Mouse (Mus musculus) lung, adult 2 months (tissue): ENCODE measurements around the gene Tekt4.

Experiments
- CTCF ChIP-seq: fragments of 200-500 bp; IDR thresholded peaks from 2 replicates; pipeline ENCODE4 v1.5.1; 2011; ENCODE audit warnings: mild to moderate bottlenecking, low read length, control low read depth; ENCODE audit not compliant: insufficient read depth
- POLR2A ChIP-seq: fragments of 200-500 bp; IDR thresholded peaks from 2 replicates; pipeline ENCODE4 v1.6.1; 2011; ENCODE audit warnings: low read depth, mild to moderate bottlenecking, control low read depth, low read length, borderline replicate concordance; ENCODE audit errors: extremely low read depth

GRCm38 (mm10) chr17:25480152-25480551 is 25.7 kb downstream of the Tekt4 start:
- no peak for TF ChIP-seq CTCF
- no peak for TF ChIP-seq POLR2A
